Mouse (Mus musculus): ENCODE measurements around the gene Xrra1. TPM values are rescaled to one million over a fixed set of nuclear protein-coding genes. Genes with fewer than 3 reads are reported as not detected.
"Not testable (repeated sequence)": the region's sequence is repeated elsewhere in the genome, so short reads cannot be mapped to it uniquely, and the experiment has no call there.

Gene Xrra1
- polyA plus RNA-seq, 1 experiment: 0.87 TPM

GRCm38 (mm10) chr7:99957226-99957965 lies 98.5 kb downstream of the Xrra1 start:
- H3K36me3 ChIP-seq (ENCODE audit: control insufficient read depth, insufficient read depth, low read length, poor library complexity, severe bottlenecking): no peaks in the 10 kb centered on the region; the same call in 1 of the 2 replicates
- no peaks in the 10 kb centered on the region for H3K4me1 ChIP-seq (ENCODE audit: control insufficient read depth, insufficient read depth, low read length)

GRCm38 (mm10) chr7:99960571-99960970 lies 101.7 kb downstream of the Xrra1 start:
- H3K4me1 ChIP-seq (ENCODE audit: control insufficient read depth, insufficient read depth, low read length): not testable (repeated sequence)

More at GRCm38 (mm10) chr7:99957226-99957965, 98.5 kb downstream of the Xrra1 start:
- Histone ChIP-seq H3K4me3 (ENCODE audit: low read depth, low read length) (no peak overlapping the region), H3K27me3 (ENCODE audit: control insufficient read depth, insufficient read depth, low read length, poor library complexity, severe bottlenecking) (no peaks in the 10 kb centered on the region), H3K27ac (ENCODE audit: insufficient read depth, low read length) (no peak overlapping the region), H3K9me3 (replicated peaks; ENCODE audit: control insufficient read depth, insufficient read depth, low read length, poor library complexity, severe bottlenecking) (no peaks in the 10 kb centered on the region), H3K9ac (ENCODE audit: low read depth, poor library complexity, severe bottlenecking) (no peak overlapping the region)
- no peak for TF ChIP-seq EP300 (IDR thresholded peaks at IDR 0.05; ENCODE audit: insufficient read depth, low read depth, low read length)
- no peak for TF ChIP-seq POLR2A (IDR thresholded peaks at IDR 0.05; ENCODE audit: insufficient read depth, low read length)
- no peak for TF ChIP-seq CTCF (IDR thresholded peaks at IDR 0.05; ENCODE audit: low read depth, low read length)

DNA sequence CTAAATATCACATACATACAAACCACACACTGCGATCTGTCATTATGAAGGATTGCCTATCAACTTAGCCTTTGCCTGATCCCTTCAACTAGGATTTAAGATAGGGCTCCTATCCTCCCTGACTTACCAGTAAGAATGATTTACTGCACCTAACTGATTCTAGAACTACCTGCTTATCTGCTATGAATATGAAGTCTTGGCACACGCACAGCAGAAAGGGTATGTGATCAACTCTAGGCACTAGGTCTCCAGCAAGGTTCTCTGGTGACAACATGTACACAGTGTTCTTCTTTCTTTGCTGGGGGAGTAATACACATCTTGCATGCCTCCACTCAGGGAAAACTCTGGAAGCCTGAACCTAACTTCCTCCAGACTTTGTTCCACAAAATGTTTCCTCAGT lies 102.6 kb downstream of the Xrra1 start:
- no peaks in the 10 kb centered on the region for H3K9me3 ChIP-seq (replicated peaks; ENCODE audit: control insufficient read depth, insufficient read depth, low read length, poor library complexity, severe bottlenecking)
- H3K36me3 ChIP-seq (ENCODE audit: control insufficient read depth, insufficient read depth, low read length, poor library complexity, severe bottlenecking): no peaks in the 10 kb centered on the region
- no peak overlapping the region for H3K27ac ChIP-seq (ENCODE audit: insufficient read depth, low read length)
- H3K4me3 ChIP-seq (ENCODE audit: low read depth, low read length): no peak overlapping the region
- TF ChIP-seq CTCF (IDR thresholded peaks at IDR 0.05; ENCODE audit: low read depth, low read length) (no peak), POLR2A (IDR thresholded peaks at IDR 0.05; ENCODE audit: insufficient read depth, low read length) (no peak), EP300 (IDR thresholded peaks at IDR 0.05; ENCODE audit: insufficient read depth, low read depth, low read length) (no peak)
- H3K9ac ChIP-seq (ENCODE audit: low read depth, poor library complexity, severe bottlenecking): no peak overlapping the region
- H3K27me3 ChIP-seq (ENCODE audit: control insufficient read depth, insufficient read depth, low read length, poor library complexity, severe bottlenecking): no peaks in the 10 kb centered on the region
- H3K4me1 ChIP-seq (ENCODE audit: control insufficient read depth, insufficient read depth, low read length): peaks cover 1% of the 10 kb centered on the region

More at GRCm38 (mm10) chr7:99960571-99960970, 101.7 kb downstream of the Xrra1 start:
- not testable (repeated sequence) for H3K27me3 ChIP-seq (ENCODE audit: control insufficient read depth, insufficient read depth, low read length, poor library complexity, severe bottlenecking); H3K9ac ChIP-seq (ENCODE audit: low read depth, poor library complexity, severe bottlenecking); H3K4me3 ChIP-seq (ENCODE audit: low read depth, low read length); H3K9me3 ChIP-seq (replicated peaks; ENCODE audit: control insufficient read depth, insufficient read depth, low read length, poor library complexity, severe bottlenecking); H3K27ac ChIP-seq (ENCODE audit: insufficient read depth, low read length); H3K36me3 ChIP-seq (ENCODE audit: control insufficient read depth, insufficient read depth, low read length, poor library complexity, severe bottlenecking)

GRCm38 (mm10) chr7:99962536-99963236 lies 103.8 kb downstream of the Xrra1 start:
- no peaks in the 10 kb centered on the region for H3K36me3 ChIP-seq (ENCODE audit: control insufficient read depth, insufficient read depth, low read length, poor library complexity, severe bottlenecking)
- no peak overlapping the region for H3K9ac ChIP-seq (ENCODE audit: low read depth, poor library complexity, severe bottlenecking)
- no peak overlapping the region for H3K4me3 ChIP-seq (ENCODE audit: low read depth, low read length)
- no peaks in the 10 kb centered on the region for H3K27me3 ChIP-seq (ENCODE audit: control insufficient read depth, insufficient read depth, low read length, poor library complexity, severe bottlenecking)
- TF ChIP-seq POLR2A (IDR thresholded peaks at IDR 0.05; ENCODE audit: insufficient read depth, low read length) (no peak), EP300 (IDR thresholded peaks at IDR 0.05; ENCODE audit: insufficient read depth, low read depth, low read length) (no peak), CTCF (IDR thresholded peaks at IDR 0.05; ENCODE audit: low read depth, low read length) (no peak)
- H3K4me1 ChIP-seq (ENCODE audit: control insufficient read depth, insufficient read depth, low read length): peaks cover 3% of the 10 kb centered on the region
- H3K9me3 ChIP-seq (replicated peaks; ENCODE audit: control insufficient read depth, insufficient read depth, low read length, poor library complexity, severe bottlenecking): no peaks in the 10 kb centered on the region
- no peak overlapping the region for H3K27ac ChIP-seq (ENCODE audit: insufficient read depth, low read length)

DNA sequence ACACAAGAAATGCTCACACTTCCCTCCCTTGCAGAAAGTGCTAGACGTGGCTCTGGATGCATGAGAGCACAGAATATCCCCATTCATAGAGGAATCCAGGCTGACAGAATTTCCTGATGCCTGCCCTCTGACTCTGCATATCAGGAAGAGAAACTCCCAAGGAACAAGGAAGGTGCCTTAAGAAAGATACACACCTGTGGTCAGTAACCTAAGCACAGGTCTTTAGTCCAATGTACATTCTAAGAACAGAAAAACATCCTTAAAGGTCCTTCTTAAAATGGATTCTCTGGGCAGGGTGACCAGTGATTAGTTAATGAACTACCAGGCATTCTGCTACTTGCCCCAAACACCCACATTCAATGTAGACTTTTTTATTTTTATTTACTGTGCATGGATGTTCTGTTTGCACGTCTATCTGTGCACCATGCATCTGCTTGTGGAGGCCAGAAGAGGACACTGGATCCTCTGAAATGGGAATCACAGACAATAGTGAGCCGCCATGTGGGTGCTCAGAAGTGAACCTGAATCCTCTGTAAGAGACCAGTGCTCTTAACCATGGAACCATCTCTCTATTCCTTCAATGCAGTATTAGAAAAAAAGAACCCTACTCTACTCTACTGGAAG lies 104.4 kb downstream of the Xrra1 start:
- no peak overlapping the region for H3K4me3 ChIP-seq (ENCODE audit: low read depth, low read length)
- H3K4me1 ChIP-seq (ENCODE audit: control insufficient read depth, insufficient read depth, low read length): peaks cover 3% of the 10 kb centered on the region
- no peak overlapping the region for H3K9ac ChIP-seq (ENCODE audit: low read depth, poor library complexity, severe bottlenecking)
- no peaks in the 10 kb centered on the region for H3K27me3 ChIP-seq (ENCODE audit: control insufficient read depth, insufficient read depth, low read length, poor library complexity, severe bottlenecking)
- no peak overlapping the region for H3K27ac ChIP-seq (ENCODE audit: insufficient read depth, low read length)
- H3K9me3 ChIP-seq (replicated peaks; ENCODE audit: control insufficient read depth, insufficient read depth, low read length, poor library complexity, severe bottlenecking): no peaks in the 10 kb centered on the region
- H3K36me3 ChIP-seq (ENCODE audit: control insufficient read depth, insufficient read depth, low read length, poor library complexity, severe bottlenecking): no peaks in the 10 kb centered on the region
- TF ChIP-seq EP300 (IDR thresholded peaks at IDR 0.05; ENCODE audit: insufficient read depth, low read depth, low read length): no peak
- TF ChIP-seq CTCF (IDR thresholded peaks at IDR 0.05; ENCODE audit: low read depth, low read length): no peak
- no peak for TF ChIP-seq POLR2A (IDR thresholded peaks at IDR 0.05; ENCODE audit: insufficient read depth, low read length)
